Mouse (Mus musculus) embryonic fibroblast, embryonic 13.5 days (primary cell): ENCODE measurements at regions not wholly inside any gene's neighbourhood (a gene's known extent, or its start where the extent isn't known, plus 50 kb on each side); places are given as distances from the start of the nearest gene placed in this dataset.

Experiments
- CTCF ChIP-seq: IDR thresholded peaks from 2 replicates; pipeline ENCODE4 v1.5.1; 2011; ENCODE audit warnings: mild to moderate bottlenecking, control low read depth, low read length, moderate library complexity, borderline replicate concordance; ENCODE audit not compliant: insufficient read depth
- POLR2A ChIP-seq: IDR thresholded peaks from 2 replicates; pipeline ENCODE4 v1.6.1; 2011; ENCODE audit warnings: low read depth, mild to moderate bottlenecking, control low read depth, low read length, moderate library complexity

DNA sequence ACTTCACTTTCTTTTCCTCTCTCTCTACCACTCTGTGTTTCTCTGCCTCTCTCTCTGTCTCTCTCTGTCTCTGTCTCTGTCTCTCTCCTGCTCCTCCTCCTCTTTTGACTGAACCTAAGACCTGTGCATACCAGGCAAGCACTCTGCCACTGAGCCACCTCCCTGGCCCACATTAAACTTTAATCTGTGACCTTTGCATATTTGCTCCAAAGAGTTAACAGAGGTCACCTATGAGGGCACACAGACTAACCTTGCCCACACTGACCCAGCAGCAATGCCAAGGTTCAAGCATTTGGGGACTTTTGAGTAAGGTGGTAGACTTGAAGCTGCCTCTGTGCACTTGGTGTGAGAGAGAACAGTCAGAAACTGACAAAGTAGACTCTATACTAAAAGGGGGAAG, 123.4 kb upstream of the Tmem45b start:
- TF ChIP-seq CTCF (no peak), POLR2A (no peak)
